Mouse (Mus musculus) stomach, embryonic 15.5 days (tissue): ENCODE data around the gene Mgst2. TPM values are rescaled to one million over a fixed set of nuclear protein-coding genes. Genes with fewer than 3 reads are reported as not detected.

Source experiments
- ATAC-seq: fragments of 200-750 bp; cut with Nextera tagmentation; 2 replicates; pipeline ENCODE4 v1.8.0; 2017; ENCODE audit warnings: low read depth, moderate number of reproducible peaks, moderate TSS enrichment; ENCODE audit not compliant: insufficient read depth, low FRiP score
- H3K27ac ChIP-seq: fragments of 300-500 bp; sonication (generic); 2 replicates; pipeline ENCODE4 v1.5.1; 2015; ENCODE audit warnings: mild to moderate bottlenecking, inconsistent platforms
- H3K27me3 ChIP-seq: fragments of 300-500 bp; sonication (generic); replicated peaks from 2 replicates; pipeline ENCODE4 v1.6.1; 2015; ENCODE audit warnings: inconsistent platforms
- H3K36me3 ChIP-seq: fragments of 300-500 bp; sonication (generic); 2 replicates; pipeline ENCODE4 v1.6.1; 2015; ENCODE audit warnings: inconsistent platforms
- H3K4me1 ChIP-seq: fragments of 300-500 bp; sonication (generic); 2 replicates; pipeline ENCODE4 v1.6.1; 2015; ENCODE audit warnings: inconsistent platforms
- H3K4me2 ChIP-seq: fragments of 300-500 bp; sonication (generic); 2 replicates; pipeline ENCODE4 v1.6.1; 2015; ENCODE audit warnings: mild to moderate bottlenecking, inconsistent platforms
- H3K4me3 ChIP-seq: fragments of 300-500 bp; sonication (generic); replicated peaks from 2 replicates; pipeline ENCODE4 v1.5.1; 2015; ENCODE audit warnings: inconsistent platforms
- H3K9ac ChIP-seq: fragments of 300-500 bp; sonication (generic); 2 replicates; pipeline ENCODE4 v1.6.1; 2015; ENCODE audit warnings: inconsistent platforms
- H3K9me3 ChIP-seq: fragments of 300-500 bp; sonication (generic); 2 replicates; pipeline ENCODE4 v1.6.1; 2016; ENCODE audit warnings: inconsistent platforms
- WGBS: fragments of 180-500 bp; shearing (Covaris S2); methylation state at CpG from one replicate; pipeline ENCODE4 v1.1.7; 2015; 5-methylcytosine and 5-hydroxymethylcytosine counted together
- polyA plus RNA-seq: library from polyadenylated mRNA; unstranded; fragments of >200 nt; fragmentation: Nextera tagmentation; extraction: Ambion mirVana; gene quantifications from 2 replicates; pipeline ENCODE4 v1.2.1, GENCODE M21; 2015

The Mgst2 gene
- polyA plus RNA-seq, 1 experiment from 2014 or later, result 30.9 TPM

DNA sequence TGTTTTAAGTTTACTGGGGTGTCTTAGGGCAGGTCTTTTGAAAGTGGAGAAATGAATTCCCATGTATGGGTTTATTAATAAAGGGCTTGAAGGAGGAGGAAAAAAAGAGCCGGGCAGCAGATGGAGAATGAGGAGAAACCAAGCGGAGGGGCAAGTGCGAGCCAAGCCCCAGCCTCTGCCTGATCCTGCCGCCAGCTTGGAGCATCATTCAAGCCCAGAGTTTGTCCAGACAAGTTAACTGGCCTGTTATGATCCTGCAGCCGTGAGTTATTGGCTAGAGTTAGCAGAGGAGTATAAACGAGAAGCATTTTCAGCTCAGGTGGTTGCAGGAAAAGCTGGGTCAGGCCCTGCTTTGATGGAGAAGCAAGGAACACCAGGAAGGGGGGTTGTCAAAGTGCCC, 26.2 kb downstream of the Mgst2 start:
- no peak for ATAC-seq
- WGBS, result 72% methylated on average over 6 of the region's 6 CpGs

GRCm38 (mm10) chr3:51686791-51687190, 26.6 kb downstream of the Mgst2 start:
- no peaks in the 10 kb centered on the region for H3K27me3 ChIP-seq
- H3K9me3 ChIP-seq, result no peaks in the 10 kb centered on the region
- H3K4me3 ChIP-seq, result no peak overlapping the region
- 76% methylated on average over 6 of the region's 6 CpGs for WGBS
- no peak for ATAC-seq
- H3K4me2 ChIP-seq, result no peak overlapping the region
- H3K9ac ChIP-seq, result no peak overlapping the region
- H3K36me3 ChIP-seq, result peaks cover 9% of the 10 kb centered on the region; the same call in 1 of the 2 replicates
- H3K4me1 ChIP-seq, result no peaks in the 10 kb centered on the region
- H3K27ac ChIP-seq, result no peak overlapping the region

More for the DNA sequence above, 26.2 kb downstream of the Mgst2 start:
- Histone ChIP-seq H3K9me3 (no peaks in the 10 kb centered on the region), H3K27me3 (no peaks in the 10 kb centered on the region), H3K9ac (no peak overlapping the region), H3K36me3 (peaks cover 9% of the 10 kb centered on the region; the same call in 1 of the 2 replicates), H3K4me2 (no peak overlapping the region), H3K4me3 (no peak overlapping the region), H3K4me1 (no peaks in the 10 kb centered on the region), H3K27ac (no peak overlapping the region)

- Histone ChIP-seq H3K27me3 (no peaks in the 10 kb centered on the region), H3K4me1 (no peaks in the 10 kb centered on the region), H3K9ac (no peak overlapping the region), H3K4me2 (no peak overlapping the region), H3K36me3 (peaks cover 9% of the 10 kb centered on the region; the same call in 1 of the 2 replicates), H3K4me3 (no peak overlapping the region), H3K9me3 (no peaks in the 10 kb centered on the region), H3K27ac (no peak overlapping the region)
- ATAC-seq, result peak; percentile 65; the same call in 1 of the 2 replicates
- WGBS, result 82% methylated on average over 8 of the region's 8 CpGs
These were observed 28.6 kb downstream of the Mgst2 start for GRCm38 (mm10) chr3:51688725-51689124.

DNA sequence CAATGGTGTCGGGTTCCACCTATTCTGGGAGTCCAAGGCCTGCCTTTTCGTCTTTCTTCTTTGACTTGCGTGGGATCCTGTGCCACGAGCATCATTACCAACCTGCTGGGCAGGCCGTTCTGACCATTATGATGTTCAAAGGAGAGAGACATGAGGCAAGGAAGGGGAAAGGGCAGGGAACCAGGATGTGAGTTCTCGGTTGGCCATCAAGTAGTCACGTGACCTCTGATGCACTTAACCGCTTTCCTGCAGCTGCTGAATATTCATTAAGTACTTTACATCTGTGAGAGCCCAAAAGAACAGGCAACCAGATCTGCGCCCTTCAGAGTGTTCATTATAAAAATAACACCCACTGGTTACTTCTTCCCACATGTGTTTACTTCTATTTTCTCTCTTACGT, 33.0 kb downstream of the Mgst2 start:
- WGBS, result 90% methylated on average over 10 of the region's 10 CpGs
- Histone ChIP-seq H3K27me3 (no peaks in the 10 kb centered on the region), H3K4me3 (no peak overlapping the region), H3K4me1 (no peaks in the 10 kb centered on the region), H3K4me2 (no peak overlapping the region), H3K27ac (no peak overlapping the region), H3K36me3 (peaks cover 9% of the 10 kb centered on the region; the same call in 1 of the 2 replicates), H3K9me3 (no peaks in the 10 kb centered on the region), H3K9ac (no peak overlapping the region)
- ATAC-seq, result no peak

DNA sequence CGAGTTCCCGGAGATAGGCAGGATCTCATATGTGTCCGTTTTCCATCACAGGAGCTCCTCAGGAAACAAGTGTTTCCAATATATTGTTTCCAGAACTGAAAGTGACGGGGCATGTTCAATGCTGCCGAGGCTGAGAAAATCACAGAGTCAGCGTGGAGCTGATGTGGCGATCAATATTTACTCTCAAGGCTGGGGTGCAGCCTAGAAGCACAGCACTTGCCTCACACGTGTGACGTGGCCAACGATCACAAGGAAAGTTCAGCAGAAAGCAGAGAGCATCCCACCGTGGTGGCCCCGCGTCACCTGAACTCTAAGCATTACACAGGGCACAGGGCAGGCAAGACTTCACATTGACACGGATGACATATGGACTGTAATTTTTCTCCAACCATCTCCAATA, 34.4 kb downstream of the Mgst2 start:
- H3K27ac ChIP-seq, result no peak overlapping the region
- H3K27me3 ChIP-seq, result no peaks in the 10 kb centered on the region
- 81% methylated on average over 14 of the region's 14 CpGs for WGBS
- H3K4me3 ChIP-seq, result no peak overlapping the region
- H3K4me2 ChIP-seq, result no peak overlapping the region
- H3K36me3 ChIP-seq, result peaks cover 9% of the 10 kb centered on the region; the same call in 1 of the 2 replicates
- no peak for ATAC-seq
- H3K9ac ChIP-seq, result no peak overlapping the region
- no peaks in the 10 kb centered on the region for H3K4me1 ChIP-seq
- H3K9me3 ChIP-seq, result no peaks in the 10 kb centered on the region

- 65% methylated on average over 3 of the region's 3 CpGs for WGBS
- H3K9ac ChIP-seq, result no peak overlapping the region
- H3K4me3 ChIP-seq, result no peak overlapping the region
- peaks cover 2% of the 10 kb centered on the region; the same call in 1 of the 2 replicates for H3K36me3 ChIP-seq
- peak overlapping the region; percentile 49; the same call in 1 of the 2 replicates for H3K27ac ChIP-seq
- H3K9me3 ChIP-seq, result no peaks in the 10 kb centered on the region
- H3K27me3 ChIP-seq, result no peaks in the 10 kb centered on the region
- peak; percentile 73 for ATAC-seq
- no peak overlapping the region for H3K4me2 ChIP-seq
- H3K4me1 ChIP-seq, result peaks cover 5% of the 10 kb centered on the region
These were observed 35.6 kb downstream of the Mgst2 start for GRCm38 (mm10) chr3:51695713-51696112.

DNA sequence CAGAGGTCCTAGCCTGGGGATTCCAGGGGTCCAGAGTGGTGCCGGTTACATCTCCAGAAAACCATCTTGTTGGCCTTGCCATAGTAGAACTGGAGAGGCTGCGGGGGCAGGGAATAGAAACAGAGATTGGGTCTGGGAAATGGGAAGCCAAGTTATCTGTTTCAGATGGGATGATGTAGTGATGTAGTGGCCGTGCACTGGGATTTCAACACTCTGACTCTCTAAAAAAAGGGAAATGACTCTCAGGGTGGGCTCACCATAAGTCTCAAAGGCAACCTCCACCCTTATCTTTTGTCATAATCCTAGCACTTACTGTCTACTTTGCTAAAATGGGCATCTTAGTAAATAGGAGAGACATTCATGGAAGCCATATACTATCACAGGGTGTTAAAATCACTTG, 37.8 kb downstream of the Mgst2 start:
- Histone ChIP-seq H3K4me2 (no peak overlapping the region), H3K9me3 (no peaks in the 10 kb centered on the region), H3K4me3 (no peak overlapping the region), H3K27me3 (no peaks in the 10 kb centered on the region), H3K27ac (no peak overlapping the region), H3K4me1 (peaks cover 19% of the 10 kb centered on the region), H3K36me3 (no peaks in the 10 kb centered on the region), H3K9ac (no peak overlapping the region)
- WGBS, result 80% methylated on average over 3 of the region's 3 CpGs
- ATAC-seq, result no peak

DNA sequence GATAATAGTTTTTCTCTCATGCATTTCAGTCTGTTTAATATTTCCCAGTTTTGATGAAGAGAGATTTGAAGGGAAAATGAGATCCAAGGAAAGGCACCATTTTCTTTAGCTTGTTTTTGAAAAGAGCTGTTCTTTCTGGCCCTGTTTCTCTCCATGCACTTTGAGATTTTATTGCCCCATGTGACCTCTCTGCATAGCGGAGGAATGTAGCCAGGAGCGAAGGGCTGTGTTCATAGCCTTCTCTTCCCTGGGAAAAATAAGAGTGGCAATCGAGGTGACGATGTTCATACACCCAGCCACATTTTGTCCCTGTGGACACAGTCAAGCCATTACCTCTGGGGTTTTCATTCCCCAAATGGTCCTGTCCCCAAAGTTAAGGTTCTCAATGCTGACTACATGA, 40.0 kb downstream of the Mgst2 start:
- Histone ChIP-seq H3K9ac (no peak overlapping the region), H3K4me2 (no peak overlapping the region)
- ATAC-seq, result no peak

GRCm38 (mm10) chr3:51700731-51701280, 40.6 kb downstream of the Mgst2 start:
- H3K27me3 ChIP-seq, result no peaks in the 10 kb centered on the region
- no peaks in the 10 kb centered on the region for H3K9me3 ChIP-seq
- peak overlapping the region; percentile 80 for H3K4me2 ChIP-seq
- no peak overlapping the region for H3K9ac ChIP-seq
- H3K27ac ChIP-seq, result peak overlapping the region; percentile 58; the same call in 1 of the 2 replicates
- WGBS, result 18% methylated on average over 15 of the region's 15 CpGs
- peaks cover 19% of the 10 kb centered on the region for H3K4me1 ChIP-seq
- no peaks in the 10 kb centered on the region for H3K36me3 ChIP-seq
- no peak for ATAC-seq
- H3K4me3 ChIP-seq, result peak overlapping the region; percentile 39

More for the DNA sequence above, 40.0 kb downstream of the Mgst2 start:
- no peaks in the 10 kb centered on the region for H3K36me3 ChIP-seq
- no peak overlapping the region for H3K27ac ChIP-seq
- peaks cover 19% of the 10 kb centered on the region for H3K4me1 ChIP-seq
- WGBS, result 68% methylated on average over 4 of the region's 4 CpGs
- H3K27me3 ChIP-seq, result no peaks in the 10 kb centered on the region
- no peaks in the 10 kb centered on the region for H3K9me3 ChIP-seq
- H3K4me3 ChIP-seq, result no peak overlapping the region

DNA sequence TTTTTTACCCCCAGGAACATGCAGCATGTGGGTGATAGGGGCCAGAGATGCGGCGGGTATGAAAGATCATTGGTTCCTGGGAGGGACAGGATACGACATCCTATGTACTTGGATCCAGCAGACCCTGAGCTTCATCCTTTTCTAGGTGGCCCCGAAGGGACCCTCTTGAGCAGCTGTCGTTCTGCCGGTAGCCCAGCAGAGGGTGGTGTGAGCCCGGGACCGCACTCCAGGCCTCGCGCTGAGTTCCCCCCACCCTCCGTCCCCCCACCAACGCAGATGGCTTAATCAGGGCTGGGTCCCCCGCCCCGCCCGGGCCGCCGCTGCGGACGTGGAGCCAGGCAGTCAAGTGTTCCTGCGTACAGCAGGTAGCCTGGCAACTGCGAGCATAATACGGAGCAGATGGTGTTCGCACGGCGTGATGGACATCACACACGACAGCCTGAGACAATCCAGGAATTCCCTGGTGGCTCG, 41.2 kb downstream of the Mgst2 start:
- ATAC-seq, result peak; percentile 92
- Histone ChIP-seq H3K4me3 (peak overlapping the region; percentile 39), H3K4me2 (peak overlapping the region; percentile 80), H3K27ac (peak overlapping the region; percentile 58), H3K27me3 (no peaks in the 10 kb centered on the region), H3K36me3 (no peaks in the 10 kb centered on the region), H3K9ac (no peak overlapping the region), H3K4me1 (peaks cover 19% of the 10 kb centered on the region), H3K9me3 (no peaks in the 10 kb centered on the region)
- WGBS, result under 1% methylated on average over 27 of the region's 27 CpGs

GRCm38 (mm10) chr3:51701950-51702349, 41.8 kb downstream of the Mgst2 start:
- Histone ChIP-seq H3K4me2 (peak overlapping the region; percentile 80), H3K27me3 (no peaks in the 10 kb centered on the region), H3K9ac (no peak overlapping the region), H3K27ac (peak overlapping the region; percentile 58), H3K4me1 (peaks cover 19% of the 10 kb centered on the region), H3K4me3 (peak overlapping the region; percentile 39), H3K9me3 (no peaks in the 10 kb centered on the region), H3K36me3 (no peaks in the 10 kb centered on the region)
- WGBS, result 17% methylated on average over 13 of the region's 13 CpGs
- peak; percentile 23; the same call in 1 of the 2 replicates for ATAC-seq

DNA sequence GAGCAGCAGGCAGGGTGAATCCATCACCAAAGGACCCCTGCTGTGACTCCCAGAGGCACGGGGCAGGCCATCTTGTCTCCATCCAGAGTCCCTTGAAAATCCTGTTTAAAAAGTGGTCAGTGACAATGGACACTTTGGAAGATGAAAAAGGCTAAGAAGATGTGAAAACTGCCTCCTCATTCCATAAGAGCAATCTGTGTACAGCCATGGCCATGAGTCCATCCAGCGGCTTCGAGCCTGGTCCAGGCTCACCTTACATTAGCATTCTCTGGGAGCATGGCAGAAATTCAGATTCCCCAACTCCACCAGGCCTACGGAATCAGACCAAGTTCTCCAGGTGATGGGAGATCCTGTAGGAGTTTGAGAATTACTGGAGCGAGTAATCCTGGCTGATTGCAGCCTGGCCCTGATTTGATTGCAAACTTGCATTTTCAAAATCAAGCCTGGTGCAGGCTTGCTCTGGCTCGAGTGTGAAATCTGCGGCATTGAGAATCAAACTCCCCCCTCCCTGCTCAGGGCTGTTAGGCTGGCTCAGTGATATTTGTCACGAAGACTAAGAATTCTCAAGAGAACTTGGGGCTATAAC, 42.6 kb downstream of the Mgst2 start:
- Histone ChIP-seq H3K4me3 (no peak overlapping the region), H3K9ac (no peak overlapping the region), H3K4me2 (no peak overlapping the region), H3K27me3 (no peaks in the 10 kb centered on the region), H3K27ac (no peak overlapping the region), H3K9me3 (no peaks in the 10 kb centered on the region), H3K36me3 (no peaks in the 10 kb centered on the region), H3K4me1 (peaks cover 19% of the 10 kb centered on the region)
- 87% methylated on average over 8 of the region's 8 CpGs for WGBS
- no peak for ATAC-seq
